Mouse (Mus musculus): Measurements from ENCODE around the gene Nfkb1.

DNA sequence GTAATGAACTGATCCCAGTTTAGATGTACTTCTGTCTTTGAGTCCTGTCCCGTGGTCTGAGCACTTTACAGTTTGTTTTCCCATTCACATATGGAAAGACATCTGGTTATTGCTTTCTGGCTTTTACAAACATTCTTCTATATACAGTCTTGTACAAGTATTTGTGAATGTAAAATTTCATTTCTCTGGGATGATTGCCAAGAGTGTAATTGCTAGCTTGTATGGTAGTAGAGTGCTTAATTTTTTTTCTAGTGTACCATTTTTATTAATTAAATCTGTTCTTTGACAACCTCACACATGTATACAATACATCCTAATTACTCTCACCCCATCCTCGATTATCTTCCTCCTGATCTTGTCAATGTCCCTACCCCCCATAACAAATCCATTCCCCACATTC, 12.0 kb upstream of the Nfkb1 start:
- TF ChIP-seq RAD21 (IDR thresholded peaks at IDR 0.05; ENCODE audit: low read depth, low read length) = no peak
- no peak for TF ChIP-seq SIN3A (IDR thresholded peaks at IDR 0.05; ENCODE audit: low read length)
- TF ChIP-seq GABPA (IDR thresholded peaks at IDR 0.05; ENCODE audit: insufficient replicate concordance, low read depth, low read length) = no peak
- TF ChIP-seq POLR2A (IDR thresholded peaks at IDR 0.05; ENCODE audit: low read depth, low read length) = no peak

Measured in CH12.LX (cell line).